25 mouse cellular contexts compared by ENCODE assay signal in the genomic region with DNA sequence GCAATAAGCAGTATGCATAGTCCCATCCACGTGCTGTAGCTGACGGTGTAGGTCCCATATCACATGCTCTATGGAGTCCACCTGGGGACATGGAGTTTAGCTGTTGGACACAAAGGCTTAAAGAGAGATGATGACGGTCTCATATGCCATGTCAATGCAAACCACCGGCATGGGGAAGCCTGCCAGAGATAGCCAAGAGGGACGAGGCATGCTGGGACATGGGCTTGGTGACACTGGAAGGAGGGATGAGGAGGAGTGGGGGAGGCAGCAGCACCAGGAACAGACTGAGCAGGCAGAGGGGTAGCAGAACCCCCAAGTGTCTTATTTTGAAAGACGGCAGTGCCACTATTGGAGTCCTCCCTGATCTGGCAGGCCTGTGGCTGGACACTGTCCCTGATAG. TPM values are rescaled to one million over a fixed set of nuclear protein-coding genes. Genes with fewer than 3 reads are reported as not detected.
DNase-seq lines count a peak whose midpoint lies in the region; ATAC-seq and TF ChIP-seq lines count a peak whose summit lies in the region.
"Had no signal": no experiment of that assay in that cellular context is flagged by ENCODE, and none has a peak within 500 bp of the region (broad histone marks: within the 10 kb centered on the region; RNA-seq: fewer than 3 reads in every experiment).

No protein-coding gene starts in this region.

- H3K4me1 ChIP-seq in heart, adult 2 months (ENCODE audit: control insufficient read depth, insufficient read depth, low read length) = no peaks in the 10 kb centered on the region
- peaks cover 5% of the 10 kb centered on the region; the same call in 1 of the 2 replicates for H3K4me1 ChIP-seq in midbrain, embryonic 11.5 days (ENCODE audit: control insufficient read depth, insufficient read depth, low read length)
- peaks cover 11% of the 10 kb centered on the region for H3K4me1 ChIP-seq in midbrain, embryonic 13.5 days (replicated peaks)

- DNase-seq in cerebellum, adult 11-12 months = peak; percentile 54
- DNase-seq in cerebellum, adult 8-10 months = no peak
- DNase-seq in cerebellum, adult 9-11 months = peak; percentile 51
- no peak for DNase-seq in cerebellum, postnatal 4 days (ENCODE audit: low spot score in 2 of 2)
- DNase-seq in heart, adult 11 months = peak; percentile 55
- no peak for DNase-seq in heart, adult 2 months
- DNase-seq in midbrain, embryonic 11.5 days (ENCODE audit: low spot score, missing footprints) = peak; percentile 14
- DNase-seq: adrenal gland, adult 8-10 months; adrenal gland, postnatal 25 days; gastrocnemius, postnatal 25 days; heart, postnatal 10 days; heart, postnatal 4 days; kidney, adult 11 months; kidney, adult 8-10 months had no signal

- no peak for TF ChIP-seq CTCF in heart, adult 2 months (IDR thresholded peaks at IDR 0.05)

- no peak overlapping the region for H3K9ac ChIP-seq in heart, adult 2 months (ENCODE audit: low read depth, low read length)
- no peak overlapping the region for H3K9ac ChIP-seq in midbrain, embryonic 11.5 days (ENCODE audit: low read length)
- no peak overlapping the region for H3K9ac ChIP-seq in midbrain, embryonic 13.5 days (replicated peaks)
- H3K9ac ChIP-seq: forebrain, embryonic 12.5 days; forebrain, embryonic 15.5 days; heart, embryonic 12.5 days; heart, embryonic 15.5 days; hindbrain, embryonic 14.5 days had no signal

- H3K4me2 ChIP-seq in midbrain, embryonic 11.5 days = no peak overlapping the region
- no peak overlapping the region for H3K4me2 ChIP-seq in midbrain, embryonic 13.5 days (replicated peaks)
- H3K4me2 ChIP-seq: forebrain, embryonic 12.5 days; forebrain, embryonic 15.5 days; heart, embryonic 12.5 days; heart, embryonic 15.5 days; hindbrain, embryonic 14.5 days had no signal

- no peak for TF ChIP-seq POLR2A in heart, adult 2 months (IDR thresholded peaks at IDR 0.05; ENCODE audit: insufficient read depth, low read depth, low read length)

- TF ChIP-seq EP300 in heart, adult 2 months (IDR thresholded peaks at IDR 0.05; ENCODE audit: insufficient read depth, low read depth, low read length) = no peak

- H3K36me3 ChIP-seq in heart, adult 2 months (ENCODE audit: control insufficient read depth, insufficient read depth, low read length) = no peaks in the 10 kb centered on the region
- H3K36me3 ChIP-seq in midbrain, embryonic 11.5 days (ENCODE audit: control insufficient read depth, insufficient read depth, low read length) = no peaks in the 10 kb centered on the region
- no peaks in the 10 kb centered on the region for H3K36me3 ChIP-seq in midbrain, embryonic 13.5 days
- H3K36me3 ChIP-seq: forebrain, embryonic 12.5 days; forebrain, embryonic 15.5 days; heart, embryonic 12.5 days; heart, embryonic 15.5 days had no signal

- H3K27ac ChIP-seq in heart, adult 2 months = no peak overlapping the region
- no peak overlapping the region for H3K27ac ChIP-seq in midbrain, embryonic 11.5 days (ENCODE audit: low read depth, low read length)
- no peak overlapping the region for H3K27ac ChIP-seq in midbrain, embryonic 13.5 days
- H3K27ac ChIP-seq: forebrain, embryonic 12.5 days; forebrain, embryonic 15.5 days; heart, embryonic 15.5 days; hindbrain, embryonic 14.5 days; hindbrain, postnatal 0 days had no signal

- WGBS in heart, adult 2 months = 84% methylated on average over 6 of the region's 6 CpGs
- 92% methylated on average over 6 of the region's 6 CpGs for WGBS in midbrain, embryonic 11.5 days
- 93% methylated on average over 6 of the region's 6 CpGs for WGBS in midbrain, embryonic 13.5 days

- H3K9me3 ChIP-seq in midbrain, embryonic 11.5 days (ENCODE audit: control insufficient read depth, low read length) = no peaks in the 10 kb centered on the region
- H3K9me3 ChIP-seq in midbrain, embryonic 13.5 days = no peaks in the 10 kb centered on the region
- H3K9me3 ChIP-seq: forebrain, embryonic 12.5 days; forebrain, embryonic 15.5 days; heart, embryonic 12.5 days; heart, embryonic 15.5 days had no signal

- H3K79me2 ChIP-seq in heart, adult 2 months (replicated peaks; ENCODE audit: control insufficient read depth, insufficient read depth, low read length) = no peaks in the 10 kb centered on the region

- H3K27me3 ChIP-seq in heart, adult 2 months (ENCODE audit: control insufficient read depth, insufficient read depth, low read length) = no peaks in the 10 kb centered on the region
- H3K27me3 ChIP-seq in midbrain, embryonic 11.5 days (ENCODE audit: control insufficient read depth, insufficient read depth, low read length) = no peaks in the 10 kb centered on the region
- peaks cover 3% of the 10 kb centered on the region; the same call in 1 of the 2 replicates for H3K27me3 ChIP-seq in midbrain, embryonic 13.5 days
- H3K27me3 ChIP-seq: forebrain, embryonic 12.5 days; forebrain, embryonic 15.5 days; heart, embryonic 12.5 days; heart, embryonic 15.5 days had no signal

- intact Hi-C loops in heart, adult 2 months (cut with DNase I) = no loop called here

- ATAC-seq in midbrain, embryonic 11.5 days (ENCODE audit: low FRiP score) = no peak
- ATAC-seq in midbrain, embryonic 13.5 days = no peak
- ATAC-seq: activated CD4-positive, CD25-positive, alpha-beta regulatory T cell, adult 4 months; forebrain, embryonic 15.5 days; hindbrain, postnatal 0 days; inflammation-experienced regulatory T-cells, adult 6 months had no signal

- H3K4me3 ChIP-seq in heart, adult 2 months = no peak overlapping the region
- no peak overlapping the region for H3K4me3 ChIP-seq in midbrain, embryonic 11.5 days (ENCODE audit: low read depth, low read length)
- no peak overlapping the region for H3K4me3 ChIP-seq in midbrain, embryonic 13.5 days (replicated peaks)
- H3K4me3 ChIP-seq: forebrain, embryonic 12.5 days; forebrain, embryonic 15.5 days; heart, embryonic 12.5 days; heart, embryonic 15.5 days had no signal

RNA-seq across cellular contexts. Expression of a gene that starts 5.0 kb away (rescaled TPM):
- total RNA-seq in heart, adult 2 months (2021) = 1 to 10 TPM; 1.6 to 2.6 TPM
- polyA plus RNA-seq in heart, adult 2 months (2012; rRNA removed) = 4.9 and 7.5 TPM in 2 replicates
- 0.26 and 0.30 TPM in 2 replicates for polyA plus RNA-seq in midbrain, embryonic 11.5 days (2014; fragmentation: Nextera tagmentation; extraction: Ambion mirVana)
- 0.44 and 0.54 TPM in 2 replicates for polyA plus RNA-seq in midbrain, embryonic 13.5 days (2015; fragmentation: Nextera tagmentation; extraction: Ambion mirVana)
- total RNA-seq: ES-E14; heart, postnatal 4 days had no signal
- polyA plus RNA-seq: embryonic facial prominence, embryonic 11.5 days had no signal

RNA-seq across cellular contexts. Expression of a gene that starts 36.6 kb away (rescaled TPM):
- total RNA-seq in heart, adult 2 months (2021) = 10 to 100 TPM; 40.8 to 41.9 TPM
- polyA plus RNA-seq in heart, adult 2 months (2012; rRNA removed) = 14.1 and 20.1 TPM in 2 replicates
- polyA plus RNA-seq in midbrain, embryonic 11.5 days (2014; fragmentation: Nextera tagmentation; extraction: Ambion mirVana) = 59.6 and 62.8 TPM in 2 replicates
- 49.0 and 51.1 TPM in 2 replicates for polyA plus RNA-seq in midbrain, embryonic 13.5 days (2015; fragmentation: Nextera tagmentation; extraction: Ambion mirVana)

Comparison
In these comparisons a context has a peak if more than half of its experiments do, and no peak if none do; other contexts are left out.
1. DNase-seq: peak in cerebellum, adult 11-12 months (single experiment), cerebellum, adult 9-11 months (single experiment), heart, adult 11 months (single experiment) and midbrain, embryonic 11.5 days (single experiment); none in cerebellum, adult 8-10 months (single experiment), cerebellum, postnatal 4 days (0 of 2) and heart, adult 2 months (0 of 2).